Mouse (Mus musculus) heart, postnatal 0 days (tissue): ENCODE results near the gene Gm49661.

ENCODE experiments used
- CTCF ChIP-seq: IDR thresholded peaks from 2 replicates; pipeline ENCODE4 v1.5.1; 2016; ENCODE audit warnings: antibody characterized with exemption, control low read depth, low read depth
- EP300 ChIP-seq: IDR thresholded peaks from 2 replicates; pipeline ENCODE4 v1.6.1; 2016; ENCODE audit warnings: antibody characterized with exemption, low read depth

DNA sequence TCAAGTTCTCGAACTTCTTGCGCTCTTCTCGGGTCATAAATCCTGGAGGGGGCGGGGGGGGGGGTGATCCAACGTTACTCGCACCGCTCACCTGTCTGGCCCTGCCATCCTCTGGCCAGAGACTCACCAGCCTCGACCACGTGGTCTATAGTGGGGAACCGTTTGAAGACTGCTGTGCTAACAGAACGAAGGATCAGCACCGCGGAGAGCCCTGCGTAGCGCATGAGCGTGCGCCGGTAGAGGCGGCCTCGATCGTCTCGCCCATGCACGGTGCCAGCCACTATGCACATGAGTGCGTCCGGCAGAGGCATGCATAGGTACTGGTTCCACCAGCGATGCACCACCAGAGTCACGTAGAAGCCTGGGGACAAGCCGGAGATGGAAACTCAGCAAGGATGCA, 42.0 kb upstream of the Gm49661 start:
- TF ChIP-seq CTCF: no peak
- no peak for TF ChIP-seq EP300
